Mouse (Mus musculus): ENCODE results near the gene Gm21874. TPM values are rescaled to one million over a fixed set of nuclear protein-coding genes. Genes with fewer than 3 reads are reported as not detected.
"Not testable (repeated sequence)": the region's sequence is repeated elsewhere in the genome, so short reads cannot be mapped to it uniquely, and the experiment has no call there.

Gm21874 gene
- total RNA-seq (2018; cell fraction: chromatin; rRNA removed), result not detected
- not detected for total RNA-seq (2018; cell fraction: cytosol; rRNA removed)
- not detected for total RNA-seq (2018; cell fraction: nucleus; rRNA removed)
- polyA plus RNA-seq (2018), result not detected in 3 replicates

GRCm38 (mm10) chrY:9416048-9416447 is at the start of gene Gm21874:
TSS of gene Gm21874 (minus strand) at chrY:9416148.
- not testable (repeated sequence) for H3K4me3 ChIP-seq (ENCODE audit: inconsistent target); H3K79me2 ChIP-seq (ENCODE audit: inconsistent target); H3K27ac ChIP-seq; H3K36me3 ChIP-seq (ENCODE audit: inconsistent target)

Other genes starting within 250 kb of the Gm21874 start
- gene Gm21721, start 214.0 kb downstream of the Gm21874 start, polyA plus RNA-seq (2018), result not detected in 3 replicates
- gene Gm21812, start 69.0 kb downstream of the Gm21874 start, polyA plus RNA-seq (2018), result not detected in 3 replicates